Mouse (Mus musculus): Measurements from ENCODE around the gene Ppox.

The Ppox gene

GRCm38 (mm10) chr1:171265971-171266744, 14.8 kb downstream of the Ppox start:
- in situ Hi-C loops (cut with MseI, MboI): no loop called here

- in situ Hi-C loops (cut with MseI, MboI): no loop called here
Measured at GRCm38 (mm10) chr1:171263666-171264461, 17.1 kb downstream of the Ppox start.

GRCm38 (mm10) chr1:171263185-171263611, 17.8 kb downstream of the Ppox start:
- in situ Hi-C loops (cut with MseI, MboI): no loop called here

DNA sequence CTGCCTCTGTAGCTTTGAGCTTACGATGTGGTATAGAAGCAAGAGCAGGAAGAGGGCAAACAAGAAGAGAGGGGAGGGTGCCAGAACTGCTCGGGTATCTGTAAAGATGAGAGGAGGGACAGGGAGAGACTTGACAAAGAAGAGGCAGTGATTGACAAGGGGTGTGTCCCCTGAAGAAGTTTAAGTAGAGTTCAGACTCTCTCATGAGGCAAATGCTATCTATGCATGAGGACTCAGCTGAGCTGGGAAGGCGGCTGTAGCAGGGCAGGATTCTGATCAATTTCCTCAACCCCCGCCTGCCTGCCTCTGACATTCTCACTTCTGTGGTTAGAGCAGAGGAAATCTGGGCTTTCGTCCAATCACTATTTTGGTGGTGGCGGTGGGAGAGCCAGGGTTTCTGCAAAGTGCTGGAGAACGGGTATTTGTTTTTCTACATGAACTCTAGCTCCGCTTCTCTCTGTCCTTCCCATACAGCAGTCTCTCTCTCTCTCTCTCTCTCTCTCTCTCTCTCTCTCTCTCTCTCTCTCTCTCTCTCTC, 18.3 kb downstream of the Ppox start:
- in situ Hi-C loops (cut with MseI, MboI): no loop called here

- in situ Hi-C loops (cut with MseI, MboI): no loop called here
Measured at GRCm38 (mm10) chr1:171260316-171260715, 20.7 kb downstream of the Ppox start.

- in situ Hi-C loops (cut with MseI, MboI): loop anchor here in 1 of 2 experiments (10.0 kb wide), 1 partner anchor 144 kb away; the partner anchor contains the start of gene Cfap126
Measured at GRCm38 (mm10) chr1:171258921-171259320, 22.1 kb downstream of the Ppox start.

GRCm38 (mm10) chr1:171257781-171258180, 23.2 kb downstream of the Ppox start:
- in situ Hi-C loops (cut with MseI, MboI): loop anchor here in 1 of 2 experiments (10.0 kb wide), 1 partner anchor 143 kb away; the partner anchor contains the start of gene Cfap126

GRCm38 (mm10) chr1:171256937-171257548, 23.9 kb downstream of the Ppox start:
- in situ Hi-C loops (cut with MseI, MboI): loop anchor here in 1 of 2 experiments (10.0 kb wide), 1 partner anchor 142 kb away; the partner anchor contains the start of gene Cfap126

- in situ Hi-C loops (cut with MseI, MboI): loop anchor here in 1 of 2 experiments (10.0 kb wide), 1 partner anchor 141 kb away; the partner anchor contains the start of gene Cfap126
Measured at GRCm38 (mm10) chr1:171256095-171256818, 24.7 kb downstream of the Ppox start.

DNA sequence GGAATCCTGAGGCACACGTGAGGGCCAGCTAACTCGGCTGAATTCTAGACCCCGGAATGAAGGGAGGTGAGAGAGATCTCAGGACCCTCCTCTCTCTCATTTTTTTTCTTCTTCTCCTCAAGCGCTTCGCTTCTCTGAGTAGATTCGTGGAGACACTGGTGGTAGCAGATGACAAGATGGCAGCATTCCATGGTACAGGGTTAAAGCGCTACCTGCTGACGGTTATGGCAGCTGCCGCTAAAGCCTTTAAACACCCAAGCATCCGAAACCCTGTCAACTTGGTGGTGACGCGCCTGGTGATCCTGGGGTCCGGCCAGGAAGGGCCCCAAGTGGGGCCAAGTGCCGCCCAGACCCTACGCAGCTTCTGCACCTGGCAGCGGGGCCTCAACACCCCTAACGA, 28.6 kb downstream of the Ppox start:
- in situ Hi-C loops (cut with MseI, MboI): loop anchor here in 1 of 2 experiments (10.0 kb wide), 1 partner anchor 138 kb away; the partner anchor contains the start of gene Cfap126

- in situ Hi-C loops (cut with MseI, MboI): loop anchor here in 1 of 2 experiments (10.0 kb wide), 1 partner anchor 137 kb away; the partner anchor contains the start of gene Cfap126
Measured at GRCm38 (mm10) chr1:171251594-171252324, 29.2 kb downstream of the Ppox start.

DNA sequence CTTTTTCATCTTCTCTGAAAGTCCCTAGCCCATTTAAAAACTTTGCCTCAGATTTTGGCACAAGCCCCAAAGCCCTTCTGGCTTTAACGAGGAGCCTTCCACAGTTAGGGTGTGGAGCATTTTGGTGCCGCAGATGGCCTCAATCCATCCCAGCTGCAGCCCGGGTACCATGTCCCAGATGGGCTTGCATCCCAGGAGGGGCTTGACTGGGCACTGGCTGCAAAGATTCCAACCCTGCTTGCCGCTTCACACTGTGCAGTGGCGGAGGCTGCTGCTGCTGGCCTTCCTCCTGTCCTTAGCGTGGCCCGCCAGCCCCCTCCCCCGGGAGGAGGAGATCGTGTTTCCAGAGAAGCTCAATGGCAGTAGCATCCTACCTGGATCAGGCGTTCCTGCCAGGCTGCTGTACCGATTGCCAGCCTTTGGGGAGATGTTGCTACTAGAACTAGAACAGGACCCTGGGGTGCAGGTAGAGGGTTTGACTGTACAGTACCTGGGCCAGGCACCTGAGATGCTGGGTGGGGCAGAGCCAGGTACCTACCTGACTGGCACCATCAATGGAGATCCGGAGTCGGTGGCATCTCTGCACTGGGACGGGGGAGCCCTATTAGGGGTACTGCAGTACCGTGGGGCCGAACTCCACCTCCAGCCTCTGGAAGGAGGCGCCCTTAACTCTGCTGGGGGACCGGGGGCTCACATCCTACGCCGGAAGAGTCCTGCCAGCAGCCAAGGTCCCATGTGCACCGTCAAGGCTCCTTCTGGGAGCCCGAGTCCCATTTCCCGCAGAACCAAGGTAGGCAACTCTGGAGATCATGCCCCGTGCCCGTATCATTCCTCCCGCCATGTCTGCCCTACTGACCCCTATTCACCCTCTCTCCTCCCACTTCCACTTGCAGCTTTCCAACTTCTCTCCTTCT, 30.0 kb downstream of the Ppox start, which contains the start of gene Ndufs2:
Gene Ndufs2 (minus strand): TSS at position 709 of the 914 bp plus-strand sequence.
- in situ Hi-C loops (cut with MseI, MboI): loop anchor here in 1 of 2 experiments (10.0 kb wide), 1 partner anchor 136 kb away; the partner anchor contains the start of gene Cfap126

- in situ Hi-C loops (cut with MseI, MboI): loop anchor here in 1 of 2 experiments (10.0 kb wide), 1 partner anchor 135 kb away; the partner anchor contains the start of gene Cfap126
Measured at GRCm38 (mm10) chr1:171249913-171250600, 30.9 kb downstream of the Ppox start, which contains the start of gene Adamts4. TSS of gene Adamts4 (plus strand) at chr1:171250421.

- in situ Hi-C loops (cut with MseI, MboI): no loop called here
Measured at GRCm38 (mm10) chr1:171248386-171249226, 32.4 kb downstream of the Ppox start.

GRCm38 (mm10) chr1:171247916-171248315, 33.1 kb downstream of the Ppox start:
- in situ Hi-C loops (cut with MseI, MboI): no loop called here

- in situ Hi-C loops (cut with MseI, MboI): no loop called here
Measured at GRCm38 (mm10) chr1:171247453-171247841, 33.5 kb downstream of the Ppox start.
